Comparison of ENCODE assay signal across 21 mouse cellular contexts in the genomic region with DNA sequence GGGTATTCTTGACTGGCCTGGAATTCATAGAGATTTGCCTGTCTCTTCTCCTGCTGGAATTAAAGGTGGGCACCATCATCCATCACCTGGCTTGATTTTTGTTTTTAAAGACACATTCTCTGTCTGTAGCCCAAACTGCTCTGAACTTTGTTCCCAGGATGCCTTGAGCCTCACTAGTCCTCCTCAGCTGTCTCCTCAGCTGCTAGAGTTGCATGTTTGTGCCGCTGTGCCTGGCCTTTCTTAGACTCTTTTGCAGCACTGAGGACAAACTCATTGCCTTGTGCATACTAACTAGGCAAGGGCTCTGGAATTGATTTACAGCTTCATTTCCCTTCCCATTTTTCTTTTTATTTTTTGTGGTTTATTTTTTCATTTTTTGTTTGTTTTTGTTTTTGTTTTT. TPM values are rescaled to one million over a fixed set of nuclear protein-coding genes. Genes with fewer than 3 reads are reported as not detected.
"Had no signal": no experiment of that assay in that cellular context is flagged by ENCODE, and none has a peak within 500 bp of the region (broad histone marks: within the 10 kb centered on the region; RNA-seq: fewer than 3 reads in every experiment).

No protein-coding gene starts in this region.

- H3K4me3 ChIP-seq: lung, embryonic 15.5 days; megakaryocyte, embryonic 14.5 days; midbrain, embryonic 13.5 days; midbrain, embryonic 15.5 days; neural tube, embryonic 13.5 days; neural tube, embryonic 15.5 days; stomach, embryonic 15.5 days had no signal

- H3K4me2 ChIP-seq: lung, embryonic 15.5 days; midbrain, embryonic 11.5 days; midbrain, embryonic 13.5 days; midbrain, embryonic 15.5 days; neural tube, embryonic 13.5 days; neural tube, embryonic 15.5 days; stomach, embryonic 15.5 days had no signal

- H3K4me1 ChIP-seq: lung, embryonic 15.5 days; midbrain, embryonic 13.5 days; midbrain, embryonic 15.5 days; neural tube, embryonic 13.5 days; neural tube, embryonic 15.5 days; stomach, embryonic 15.5 days had no signal

- DNase-seq: liver, postnatal 0 days; lung, adult 2 months; lung, postnatal 14 days; lung, postnatal 36 days; retina, postnatal 1 day; right cerebral cortex, adult 18-20 months; right cerebral cortex, postnatal 25 days; thymus, adult 2 months; thymus, postnatal 25 days; thymus, postnatal 4 days had no signal

- H3K27ac ChIP-seq: lung, embryonic 15.5 days; macrophage; midbrain, embryonic 13.5 days; midbrain, embryonic 15.5 days; neural tube, embryonic 13.5 days; neural tube, embryonic 15.5 days; stomach, embryonic 15.5 days; stomach, postnatal 0 days had no signal

- H3K36me3 ChIP-seq: lung, embryonic 15.5 days; midbrain, embryonic 13.5 days; midbrain, embryonic 15.5 days; neural tube, embryonic 13.5 days; neural tube, embryonic 15.5 days; stomach, embryonic 15.5 days had no signal

- H3K27me3 ChIP-seq: lung, embryonic 15.5 days; megakaryocyte, embryonic 14.5 days; midbrain, embryonic 13.5 days; midbrain, embryonic 15.5 days; neural tube, embryonic 13.5 days; neural tube, embryonic 15.5 days; stomach, embryonic 15.5 days had no signal

RNA-seq across cellular contexts. Expression of a gene that starts 48.0 kb away (rescaled TPM):
- polyA plus RNA-seq: midbrain, embryonic 11.5 days; midbrain, embryonic 15.5 days; midbrain, postnatal 0 days; neural tube, embryonic 13.5 days had no signal
